Mouse (Mus musculus): ENCODE measurements around the gene Fbln1.
A peak's percentile ranks its signal among the peaks of the same experiment; 100 is the strongest.

Fbln1 gene

DNA sequence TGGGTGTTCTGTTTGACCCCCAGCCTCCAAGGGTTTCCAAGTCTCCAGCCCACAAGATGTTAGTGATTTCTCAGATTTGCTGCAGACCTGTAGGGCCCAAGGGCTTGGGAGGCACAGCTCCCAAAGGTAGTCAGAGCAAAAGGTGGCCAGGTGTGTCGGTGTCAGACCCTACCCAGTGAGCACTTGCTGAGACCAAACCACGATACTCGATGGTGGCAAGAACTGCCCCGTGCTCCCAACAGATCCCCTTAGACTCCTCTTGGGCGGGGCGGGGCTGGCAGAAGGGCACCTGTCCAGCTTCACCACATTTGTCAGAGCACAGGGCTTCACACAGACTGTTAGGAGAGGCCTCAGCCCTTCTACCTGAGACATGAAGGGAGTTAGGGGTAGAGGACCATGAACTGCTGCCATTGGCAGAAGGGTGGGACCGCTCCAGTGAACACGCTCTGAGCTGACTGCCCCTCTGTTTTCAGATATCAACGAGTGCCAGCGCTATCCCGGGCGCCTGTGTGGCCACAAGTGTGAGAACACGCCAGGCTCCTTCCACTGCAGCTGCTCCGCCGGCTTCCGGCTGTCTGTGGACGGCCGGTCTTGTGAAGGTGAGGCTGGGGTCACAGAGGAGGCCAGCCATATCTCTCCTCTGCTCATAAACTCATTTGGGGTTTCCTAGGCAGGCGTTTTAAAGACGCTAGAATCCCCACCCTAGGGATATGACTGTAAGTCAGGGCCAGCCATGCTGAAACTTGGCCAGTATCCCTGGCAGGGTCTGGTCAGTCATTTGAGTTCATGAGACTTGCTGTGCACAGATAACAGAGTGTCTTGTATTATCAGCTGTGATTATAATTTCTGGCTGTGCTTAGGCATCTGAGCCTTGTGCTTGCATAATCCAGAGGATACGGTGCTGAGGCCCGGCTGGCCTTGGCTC, 33.3 kb downstream of the Fbln1 start:
- peak in 1 of 2 experiments; percentile 60 for DNase-seq (ENCODE audit: low spot score in 2 of 2)

DNA sequence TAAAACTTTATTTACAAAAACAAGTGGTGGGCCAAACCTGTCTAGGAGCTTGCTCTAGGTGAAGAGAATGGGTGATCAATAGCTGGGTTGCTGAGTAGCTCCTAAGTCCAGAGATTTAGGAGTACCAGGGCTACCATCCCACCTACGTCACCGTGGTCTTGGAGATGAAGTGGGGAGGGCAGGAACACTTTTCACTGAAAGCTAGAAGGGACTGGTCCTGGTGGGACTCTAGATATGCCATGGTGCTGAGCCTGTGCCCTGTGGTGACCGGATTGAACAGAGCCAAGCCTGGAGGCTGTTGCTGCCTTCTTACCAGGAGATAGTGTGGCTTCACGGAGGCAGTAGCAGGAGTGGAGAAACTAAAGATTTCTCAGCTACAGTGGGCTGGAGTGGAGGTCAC, 34.3 kb downstream of the Fbln1 start:
- no peak for DNase-seq (ENCODE audit: low spot score in 2 of 2)

DNA sequence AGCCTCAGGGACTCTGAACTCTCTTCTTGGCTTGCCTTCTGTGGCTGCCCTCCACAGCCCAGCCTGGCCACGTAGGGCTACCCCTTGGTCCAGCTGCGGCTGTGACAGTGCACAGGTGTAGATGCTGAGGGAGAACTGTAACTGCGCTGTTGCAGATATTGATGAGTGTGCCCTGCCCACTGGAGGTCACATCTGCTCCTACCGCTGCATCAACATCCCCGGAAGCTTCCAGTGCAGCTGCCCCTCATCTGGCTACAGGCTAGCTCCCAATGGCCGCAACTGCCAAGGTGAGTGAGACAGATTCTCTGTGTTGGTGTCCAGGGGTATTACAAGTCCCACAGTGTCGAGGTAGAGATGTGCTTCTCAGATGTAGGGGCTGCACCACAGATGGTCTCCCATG, 36.1 kb downstream of the Fbln1 start:
- no peak for DNase-seq (ENCODE audit: low spot score in 2 of 2)

DNA sequence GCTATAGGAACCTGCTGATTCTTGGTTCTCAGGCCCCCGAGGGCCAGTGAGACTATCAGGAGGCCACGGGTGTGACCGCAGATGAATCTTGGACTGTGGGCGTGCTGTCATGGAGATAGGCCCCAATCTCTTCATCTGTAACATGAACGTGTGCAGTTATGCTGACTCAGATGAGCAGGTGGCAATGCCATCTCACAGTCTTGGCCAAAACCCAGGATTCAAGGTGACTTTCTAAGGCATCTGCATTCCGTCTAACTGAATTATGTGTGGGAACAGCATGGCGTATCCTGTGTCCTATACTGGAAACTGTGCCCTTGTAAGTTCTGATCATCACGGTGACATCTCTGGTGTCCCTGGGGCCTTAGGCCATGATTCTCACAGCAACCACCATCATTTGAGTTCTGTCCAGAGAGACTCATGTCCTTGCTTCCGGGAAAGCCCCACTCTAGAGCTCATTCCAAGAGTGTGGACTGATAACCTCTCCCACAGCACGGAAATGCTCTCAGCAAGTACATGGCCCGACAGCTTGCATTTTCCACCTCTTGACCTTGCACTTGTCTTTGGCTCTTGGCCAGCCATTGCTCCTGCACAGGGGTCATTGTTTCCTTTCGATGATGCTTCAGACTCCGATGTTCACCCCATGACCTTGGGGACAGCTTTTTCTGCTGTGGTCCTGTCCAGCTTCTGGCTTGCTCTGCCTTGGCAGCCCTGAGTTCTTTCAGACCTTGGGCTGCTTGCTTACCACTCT, 38.8 kb downstream of the Fbln1 start:
- DNase-seq (ENCODE audit: low spot score in 2 of 2): no peak

DNA sequence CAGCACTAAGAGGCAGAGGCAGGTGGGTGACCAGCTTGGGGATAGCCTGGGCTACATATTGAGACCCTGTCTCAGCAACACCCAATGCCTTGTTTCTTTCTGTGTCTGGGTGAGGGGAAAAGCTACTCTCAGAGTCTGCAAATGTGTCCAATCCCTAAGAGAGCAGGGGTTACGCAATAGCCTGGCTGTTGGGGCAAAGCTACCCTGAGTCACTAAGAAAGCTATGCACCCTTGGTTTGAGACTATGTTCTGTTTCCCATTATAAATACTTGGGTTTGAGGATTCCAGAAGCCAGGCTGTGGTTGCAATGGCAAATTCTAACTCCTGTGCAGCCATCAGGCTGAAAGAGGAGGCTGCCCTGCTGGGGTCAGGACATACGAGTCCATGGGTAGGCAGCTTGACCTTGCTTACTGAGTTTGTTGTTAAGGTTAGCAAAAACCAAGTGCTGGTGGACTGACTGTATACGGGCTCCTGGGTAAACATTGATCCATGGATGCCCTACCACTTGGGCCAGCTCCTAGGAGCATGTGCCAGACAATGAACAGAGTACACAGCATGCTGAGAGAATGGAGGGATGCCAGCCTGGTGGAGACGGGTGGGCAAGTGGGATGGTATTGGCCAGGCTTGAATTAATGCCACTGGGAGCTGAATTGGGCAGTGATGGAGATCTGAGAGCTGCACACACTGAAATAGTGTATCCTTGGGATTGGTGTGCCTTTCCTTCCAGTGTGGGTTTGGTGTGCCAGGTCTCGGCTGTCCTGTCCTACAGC, 39.7 kb downstream of the Fbln1 start:
- no peak for DNase-seq (ENCODE audit: low spot score in 2 of 2)

DNA sequence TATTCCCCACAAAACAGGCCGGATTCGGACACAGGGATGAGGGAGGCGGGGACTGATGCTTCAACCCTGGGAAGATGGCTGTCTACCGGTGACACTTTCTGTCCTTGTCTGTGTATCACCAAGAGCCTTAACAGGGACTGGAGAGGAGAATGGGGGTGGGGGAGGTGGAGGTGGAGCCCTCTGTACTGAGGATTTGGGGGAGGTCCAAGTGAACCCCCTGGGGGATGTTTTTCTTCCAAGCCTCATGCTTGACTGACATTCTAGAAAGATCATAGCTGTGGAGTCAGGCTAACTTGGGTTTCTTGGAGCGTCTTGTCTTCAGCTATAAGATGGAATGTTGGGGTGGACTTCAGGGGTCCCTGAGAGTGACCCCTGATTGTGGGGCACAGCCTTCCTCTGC, 40.3 kb downstream of the Fbln1 start:
- DNase-seq (ENCODE audit: low spot score in 2 of 2): no peak

DNA sequence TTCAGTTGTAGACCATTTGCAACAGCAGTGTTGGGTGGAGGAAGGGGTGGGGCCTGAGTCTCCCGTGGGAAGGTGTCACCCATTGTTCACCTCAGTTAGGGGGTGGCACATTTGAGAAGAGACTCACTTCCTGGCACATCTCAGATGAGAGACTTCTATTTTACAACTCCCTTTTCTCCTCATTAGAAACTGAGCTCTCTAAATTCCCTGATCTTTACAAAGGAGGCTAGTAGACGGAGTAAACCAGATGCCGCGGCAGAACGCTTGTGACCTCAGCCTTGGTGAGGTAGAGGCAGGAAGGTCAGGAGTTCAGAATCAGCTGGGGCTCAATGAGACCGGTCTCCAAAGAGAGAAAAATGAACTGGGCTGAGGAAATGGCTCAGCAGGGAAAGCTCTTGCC, 41.2 kb downstream of the Fbln1 start:
- DNase-seq (ENCODE audit: low spot score in 2 of 2): no peak

DNA sequence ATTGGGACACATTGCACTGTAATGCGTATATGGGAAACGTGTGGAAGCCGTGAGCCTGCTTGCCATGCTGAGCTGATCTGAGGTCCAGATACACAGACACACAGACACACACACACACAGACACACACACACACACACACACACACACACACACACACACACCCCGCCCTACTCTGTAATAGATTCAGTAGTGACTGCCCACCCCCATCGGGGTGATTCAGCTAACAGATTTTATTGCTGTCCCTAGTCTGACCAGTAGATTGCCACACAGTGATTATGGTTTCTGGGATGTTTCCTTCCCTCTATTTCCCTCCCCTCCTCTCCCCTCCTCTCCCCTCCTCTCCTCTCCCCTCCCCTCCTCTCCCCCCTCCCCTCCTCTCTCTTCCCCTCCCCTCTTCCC, 42.6 kb downstream of the Fbln1 start:
- DNase-seq (ENCODE audit: low spot score in 2 of 2): no peak

DNA sequence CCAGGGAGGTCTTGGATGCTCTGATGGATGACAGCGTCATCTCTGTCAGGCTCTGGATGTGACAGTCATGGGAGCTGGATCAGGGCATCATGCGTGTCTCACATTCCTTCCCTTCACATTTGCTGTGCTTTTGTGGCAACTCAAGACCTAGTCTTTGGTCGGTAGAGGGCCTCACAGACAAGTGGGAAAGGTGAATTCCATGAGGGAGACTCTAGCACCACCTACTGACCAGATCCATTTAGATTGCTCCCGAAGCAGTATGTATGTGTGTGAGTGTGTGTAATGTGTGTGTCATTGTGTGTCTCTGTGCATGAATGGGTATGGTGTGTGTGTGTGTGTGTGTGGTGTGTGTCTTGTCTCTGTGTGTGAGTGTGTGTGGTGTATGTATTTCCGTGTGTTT, 43.5 kb downstream of the Fbln1 start:
- no peak for DNase-seq (ENCODE audit: low spot score in 2 of 2)

DNA sequence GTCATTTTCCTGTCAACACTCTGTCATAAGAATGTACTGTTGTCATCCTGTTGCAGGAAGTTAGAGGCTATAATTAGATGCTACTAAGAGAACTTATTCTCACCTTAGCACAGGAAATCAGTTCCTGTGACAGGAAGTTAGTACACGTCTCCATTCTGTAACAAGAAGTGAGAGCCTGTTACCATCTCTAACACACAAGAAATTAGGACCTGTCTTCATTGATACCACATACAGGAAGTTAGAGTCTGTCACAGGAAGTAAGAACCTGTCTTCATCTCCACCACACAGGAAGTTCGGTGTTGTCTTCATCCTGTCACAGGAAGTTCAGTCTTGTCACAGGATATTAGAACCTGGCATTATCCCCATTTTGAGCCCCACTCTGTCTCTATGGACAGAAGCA, 44.7 kb downstream of the Fbln1 start:
- DNase-seq (ENCODE audit: low spot score in 2 of 2): no peak

DNA sequence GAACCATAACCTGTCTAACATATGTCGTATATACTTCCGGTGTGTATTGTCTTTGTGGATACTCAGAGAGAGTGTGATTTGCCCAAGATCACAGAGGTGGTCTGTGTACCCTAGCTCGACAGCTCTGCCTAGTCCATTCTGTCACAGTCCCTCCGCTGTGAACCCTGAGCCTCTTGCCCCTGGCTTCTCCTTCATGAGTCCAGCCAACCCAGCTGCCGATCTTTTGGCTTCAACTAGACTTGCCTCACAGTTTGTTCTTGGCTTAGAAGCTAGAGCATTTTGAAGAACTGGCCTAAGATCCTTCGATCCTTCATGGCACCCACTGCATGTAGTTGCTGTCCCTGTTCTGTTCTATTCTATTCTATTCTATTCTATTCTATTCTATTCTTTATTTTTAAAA, 46.7 kb downstream of the Fbln1 start:
- DNase-seq (ENCODE audit: low spot score in 2 of 2): no peak

DNA sequence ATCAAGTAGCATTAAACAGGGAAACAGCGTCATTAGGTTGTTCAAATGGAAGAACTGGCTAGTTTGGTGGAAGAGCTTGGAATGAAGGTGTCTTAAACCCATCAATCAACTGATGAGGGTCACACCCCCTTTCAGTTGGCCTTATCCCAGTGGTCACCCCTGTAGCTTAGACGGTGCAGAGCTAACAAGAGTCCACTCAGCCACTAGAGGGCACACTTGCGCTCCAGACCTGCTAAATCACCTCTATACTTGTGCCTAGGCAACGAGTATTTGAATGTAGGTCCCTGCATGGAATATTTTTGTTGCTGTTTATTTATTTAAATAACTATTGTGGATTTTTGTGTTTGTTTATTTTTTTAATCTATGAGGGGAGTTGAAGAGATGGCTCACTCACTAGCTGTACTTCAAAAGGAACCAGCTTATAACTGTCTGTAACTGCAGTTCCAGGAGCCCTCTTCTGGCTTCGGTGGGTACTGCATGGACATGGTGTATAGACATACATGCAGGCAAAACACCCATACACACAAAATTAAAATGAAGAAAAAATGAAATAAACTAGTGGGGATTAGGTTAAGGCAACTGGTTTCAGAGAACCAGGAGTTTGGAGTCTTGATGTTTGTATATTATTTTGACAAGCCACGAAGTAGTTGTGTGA, 52.2 kb downstream of the Fbln1 start:
- peak in 1 of 2 experiments; percentile 76 for DNase-seq (ENCODE audit: low spot score in 2 of 2)

DNA sequence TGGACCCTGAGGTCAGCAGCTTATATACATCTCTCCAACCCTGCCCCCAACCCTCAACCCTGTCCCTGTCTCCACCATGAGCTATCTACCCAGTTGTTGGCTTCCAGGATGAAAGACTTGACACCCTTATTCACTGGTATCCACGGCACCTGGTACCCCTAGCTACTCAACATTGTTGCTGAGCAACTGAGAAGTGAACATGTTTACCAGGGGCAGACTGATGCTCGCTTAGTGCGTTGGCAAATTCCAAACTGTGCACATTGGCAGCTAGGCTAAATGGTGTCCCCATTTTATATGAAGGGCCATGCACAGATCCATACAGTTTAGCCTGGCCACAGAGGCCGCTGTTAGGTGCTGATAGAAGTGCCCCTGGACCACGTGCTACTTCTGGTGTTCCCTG, 57.1 kb downstream of the Fbln1 start:
- no peak for DNase-seq (ENCODE audit: low spot score in 2 of 2)

DNA sequence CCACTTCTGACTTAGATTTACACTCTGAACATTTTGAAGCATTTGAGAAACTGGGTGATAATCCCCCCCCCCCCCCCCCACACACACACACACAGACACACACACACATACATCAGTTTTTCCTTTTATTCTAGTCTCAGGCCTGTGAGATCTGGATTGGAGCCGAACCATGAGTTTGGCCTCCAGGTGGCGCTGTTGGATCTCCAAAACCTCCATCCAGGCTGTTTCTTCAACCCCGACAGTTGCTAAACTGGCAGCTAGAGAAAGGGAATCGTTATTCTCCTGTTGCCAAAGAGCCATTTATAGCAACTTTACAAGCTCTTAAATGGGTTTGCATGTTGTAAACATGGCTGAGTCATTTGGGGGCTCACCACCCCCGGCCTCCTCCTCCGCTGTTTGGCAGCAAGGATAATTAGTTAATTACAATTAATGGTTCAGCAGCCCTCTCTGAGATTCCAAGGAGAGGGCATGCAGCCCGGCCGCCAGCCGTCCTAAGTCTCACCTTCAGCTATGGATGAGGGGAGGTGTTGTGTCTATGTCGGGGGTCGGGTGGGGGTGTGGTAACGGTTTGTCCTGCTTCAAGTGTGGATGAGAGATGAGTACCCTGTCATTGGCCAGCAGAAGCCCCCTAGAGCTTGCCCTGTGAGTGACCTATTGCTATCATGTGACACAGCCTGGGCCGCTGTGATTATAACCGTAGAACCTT, 61.1 kb downstream of the Fbln1 start:
- peak; percentile 73 to 85 for DNase-seq (ENCODE audit: low spot score in 2 of 2)

DNA sequence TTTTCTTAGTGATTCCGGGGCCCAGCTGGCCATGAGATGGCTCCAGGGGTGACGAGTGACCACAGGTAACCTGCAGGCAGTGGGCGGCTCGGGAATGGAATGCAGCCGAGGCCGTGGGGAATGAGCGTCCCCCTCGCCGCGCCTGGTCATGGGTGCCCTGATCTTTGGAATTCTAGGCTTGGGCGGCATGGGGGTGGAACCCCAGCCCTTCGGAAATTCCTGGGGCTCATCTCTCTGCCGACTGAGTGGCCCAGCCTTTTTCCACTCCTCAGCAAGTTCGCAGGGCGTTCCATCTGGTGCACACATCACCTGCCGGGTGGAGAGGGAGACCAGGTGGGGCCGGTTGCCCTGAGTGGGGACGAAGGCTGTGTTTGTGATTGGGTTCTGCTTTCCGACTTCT, 62.1 kb downstream of the Fbln1 start:
- no peak for DNase-seq (ENCODE audit: low spot score in 2 of 2)

DNA sequence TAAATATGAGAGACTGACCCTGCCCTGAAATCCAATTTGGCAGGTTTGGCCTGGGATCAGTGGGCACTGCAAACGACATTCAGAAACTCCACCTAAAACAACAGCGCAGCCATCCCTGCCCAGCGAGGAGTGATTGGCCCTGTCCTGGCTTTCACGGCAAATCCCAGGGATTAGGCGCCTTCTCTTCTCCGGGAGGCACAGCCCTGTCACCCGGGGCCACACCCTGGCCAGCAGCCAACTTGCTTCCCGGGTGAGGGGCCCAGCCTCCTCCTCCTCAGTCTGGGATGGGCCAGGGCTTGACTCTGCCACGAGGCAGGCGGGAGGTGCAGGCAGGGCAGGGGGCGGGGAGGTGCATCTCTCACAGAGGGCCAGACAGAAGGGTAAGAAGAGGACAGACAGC, 67.2 kb downstream of the Fbln1 start:
- peak; percentile 61 to 67 for DNase-seq (ENCODE audit: low spot score in 2 of 2)

DNA sequence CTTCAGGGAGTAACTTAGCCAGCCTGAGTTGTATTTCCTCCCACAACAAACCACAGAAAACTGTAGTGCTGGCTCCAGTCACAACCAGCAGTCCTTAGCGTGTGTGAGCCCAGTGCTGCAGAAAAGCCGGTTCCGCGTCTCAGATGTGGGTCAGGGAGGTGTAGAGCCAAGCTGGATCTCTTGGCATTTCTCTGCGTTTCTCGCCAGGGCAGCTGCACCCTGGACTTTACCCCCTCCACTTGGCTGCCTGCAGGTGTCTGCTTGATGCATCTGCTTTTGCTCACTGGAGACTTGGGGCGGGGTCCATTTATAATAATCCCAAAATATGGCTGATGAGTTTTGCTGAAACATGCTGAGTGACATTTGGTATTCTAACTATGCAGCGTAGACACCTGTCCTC, 71.5 kb downstream of the Fbln1 start:
- DNase-seq (ENCODE audit: low spot score in 2 of 2): no peak

DNA sequence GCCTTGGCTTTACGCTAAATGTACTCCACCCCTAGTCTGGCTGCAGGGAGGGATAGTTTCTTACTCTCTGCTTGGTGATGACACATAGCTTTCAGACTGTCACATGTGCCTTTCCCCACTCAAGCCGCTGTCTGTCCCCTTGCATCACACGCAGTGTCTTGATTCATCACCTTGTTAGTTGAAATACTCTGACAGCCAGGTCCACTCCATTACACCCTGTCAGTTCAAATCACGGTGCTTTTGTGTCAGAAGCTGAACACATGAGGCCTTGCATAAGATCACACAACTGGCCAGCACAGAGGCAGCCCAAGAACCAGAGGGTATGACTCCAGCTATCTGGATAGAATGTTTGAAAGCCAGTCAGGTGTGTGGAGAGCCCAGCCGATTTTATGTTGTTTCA, 73.2 kb downstream of the Fbln1 start:
- DNase-seq (ENCODE audit: low spot score in 2 of 2): no peak

DNA sequence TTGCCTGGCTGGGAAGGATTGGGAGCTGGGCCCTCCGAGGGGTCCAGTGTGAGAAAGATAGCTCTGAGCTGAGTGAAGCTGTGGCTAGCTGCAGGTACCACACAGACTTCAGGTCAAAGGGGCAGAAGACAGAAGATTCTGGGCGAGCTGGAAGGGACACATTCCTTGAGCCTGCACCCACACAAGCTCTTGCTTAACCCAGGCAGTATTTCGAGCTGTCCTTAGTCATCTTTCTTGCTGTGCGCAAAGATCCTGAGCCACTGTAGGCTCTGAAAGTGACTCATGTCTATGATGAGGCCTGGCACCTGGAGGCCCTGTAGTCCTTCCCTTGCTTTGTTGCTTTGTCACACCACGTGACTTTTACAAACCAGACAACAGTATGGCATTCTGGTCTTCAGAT, 76.3 kb downstream of the Fbln1 start:
- no peak for DNase-seq (ENCODE audit: low spot score in 2 of 2)

DNA sequence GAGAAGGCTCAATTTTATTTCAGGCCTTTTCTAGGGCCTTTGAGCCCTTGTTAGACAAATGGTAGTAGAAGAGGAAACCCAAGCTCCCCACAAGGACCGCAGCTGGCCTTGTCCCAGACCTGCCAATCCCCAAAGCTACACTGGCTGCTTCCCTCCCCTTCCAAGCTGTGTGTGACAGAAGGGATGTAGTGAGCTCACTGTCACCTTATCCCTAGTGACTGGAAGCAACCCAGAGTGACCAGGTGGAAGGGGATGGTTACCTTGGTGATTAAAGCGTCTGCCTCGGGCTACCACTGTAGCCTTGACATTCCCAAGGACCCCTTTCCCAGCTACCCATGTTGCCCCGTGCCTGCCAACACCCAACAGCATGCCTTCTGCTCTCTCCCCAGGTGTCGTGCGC, 78.9 kb downstream of the Fbln1 start:
- DNase-seq (ENCODE audit: low spot score in 2 of 2): no peak

DNA sequence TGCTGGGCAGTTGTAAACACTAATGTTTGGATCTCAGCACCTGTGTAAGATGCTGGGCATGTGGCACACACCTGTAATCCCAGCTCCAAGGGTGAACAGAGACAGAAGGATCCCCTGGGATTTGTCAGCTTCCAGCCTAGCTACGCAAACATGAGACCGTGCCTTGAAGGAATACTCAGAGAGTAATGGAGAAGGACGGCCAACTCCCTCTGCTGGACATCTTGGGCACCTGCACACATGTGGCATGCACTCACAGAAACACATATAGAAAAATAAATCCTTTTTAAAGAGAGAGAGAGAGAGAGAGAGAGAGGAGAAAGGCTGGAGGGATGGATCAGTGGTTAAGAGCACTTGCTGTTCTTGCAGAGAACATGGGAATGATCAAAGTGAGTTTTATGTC, 88.9 kb downstream of the Fbln1 start:
- no peak for DNase-seq (ENCODE audit: low spot score in 2 of 2)

All from urinary bladder, postnatal 4 days (tissue).